Comparison of ENCODE assay signal across 8 mouse cellular contexts in genomic region chr5:86066551-86066929, GRCm38 (mm10). TPM values are rescaled to one million over a fixed set of nuclear protein-coding genes. Genes with fewer than 3 reads are reported as not detected.
A peak's percentile ranks its signal among the peaks of the same experiment; 100 is the strongest.
DNase-seq lines count a peak whose midpoint lies in the region; ATAC-seq and TF ChIP-seq lines count a peak whose summit lies in the region.

No protein-coding gene starts in this region.

- DNase-seq in MEL (ENCODE audit: low read depth, low spot score) = peak; percentile 92
- DNase-seq in cerebellum, adult 2 months = peak; percentile 77 to 83
- DNase-seq in forelimb bud, embryonic 11.5 days (ENCODE audit: low read depth, low spot score) = peak; percentile 91
- DNase-seq in layer of hippocampus, adult 9-10 months (ENCODE audit: low spot score) = peak; percentile 92
- DNase-seq in ovary, postnatal 10 days (ENCODE audit: low spot score) = peak; percentile 66
- peak; percentile 78 to 89 for DNase-seq in thymus, postnatal 10 days (ENCODE audit: low spot score in 2 of 2)

- peak overlapping the region; percentile 12; the same call in 1 of the 2 replicates for H3K27ac ChIP-seq in MEL (ENCODE audit: control insufficient read depth, low read depth, low read length)
- H3K27ac ChIP-seq in cerebellum, adult 2 months (ENCODE audit: insufficient read depth, low read length) = no peak overlapping the region
- H3K27ac ChIP-seq in lung, embryonic 16.5 days (ENCODE audit: low read length) = peak overlapping the region; percentile 16; the same call in 1 of the 2 replicates

- TF ChIP-seq POLR2A in MEL (IDR thresholded peaks at IDR 0.05; ENCODE audit: control insufficient read depth in 1 of 2, insufficient read depth in 1 of 2, low read depth in 1 of 2, low read length in 2 of 2, poor library complexity in 1 of 2) = no peak; a peak in 1 of 4 replicates
- no peak for TF ChIP-seq POLR2A in cerebellum, adult 2 months (IDR thresholded peaks at IDR 0.05; ENCODE audit: borderline replicate concordance, insufficient read depth, low read length)

- no peaks in the 10 kb centered on the region for H3K27me3 ChIP-seq in MEL (ENCODE audit: control insufficient read depth in 1 of 2, insufficient read depth in 2 of 2, low read length in 2 of 2)
- no peaks in the 10 kb centered on the region for H3K27me3 ChIP-seq in cerebellum, adult 2 months (ENCODE audit: control insufficient read depth, insufficient read depth, low read length)
- H3K27me3 ChIP-seq in lung, embryonic 16.5 days (ENCODE audit: control insufficient read depth, insufficient read depth, low read depth, low read length) = no peaks in the 10 kb centered on the region

- H3K9ac ChIP-seq in MEL (ENCODE audit: control insufficient read depth, low read depth, low read length, poor library complexity, severe bottlenecking) = peak overlapping the region; percentile 49
- peak overlapping the region; percentile 69 for H3K9ac ChIP-seq in lung, embryonic 16.5 days (ENCODE audit: low read length)

- peak; percentile 79 to 90 (median 90) for TF ChIP-seq CTCF in MEL (IDR thresholded peaks at IDR 0.05 in 2 of 3, conservative IDR thresholded peaks at IDR 0.05 in 1 of 3; ENCODE audit: control insufficient read depth in 1 of 3, insufficient read depth in 1 of 3, low read depth in 2 of 3, low read length in 3 of 3, poor library complexity in 1 of 3, severe bottlenecking in 1 of 3)
- TF ChIP-seq CTCF in cerebellum, adult 2 months (IDR thresholded peaks at IDR 0.05; ENCODE audit: borderline replicate concordance, insufficient read depth, low read depth, low read length) = peak; percentile 73

- H3K4me2 ChIP-seq in lung, embryonic 16.5 days (ENCODE audit: low read depth, low read length) = peak overlapping the region; percentile 79

- peaks cover 5 to 6% of the 10 kb centered on the region in 2 experiments for H3K4me1 ChIP-seq in MEL (ENCODE audit: control insufficient read depth in 1 of 2, insufficient read depth in 2 of 2, low read length in 2 of 2)
- no peaks in the 10 kb centered on the region for H3K4me1 ChIP-seq in cerebellum, adult 2 months (ENCODE audit: control insufficient read depth, insufficient read depth, low read length)
- H3K4me1 ChIP-seq in lung, embryonic 16.5 days (replicated peaks; ENCODE audit: control insufficient read depth, insufficient read depth, low read length) = peaks cover 8% of the 10 kb centered on the region; the same call in 1 of the 2 replicates

- H3K79me2 ChIP-seq in MEL (ENCODE audit: control insufficient read depth, insufficient read depth, low read length, poor library complexity) = peaks cover 10% of the 10 kb centered on the region

- peaks cover 0 to 23% of the 10 kb centered on the region in 2 experiments; a peak in 2 of 4 replicates for H3K36me3 ChIP-seq in MEL (ENCODE audit: control insufficient read depth in 1 of 2, insufficient read depth in 2 of 2, low read length in 2 of 2)
- no peaks in the 10 kb centered on the region for H3K36me3 ChIP-seq in lung, embryonic 16.5 days (ENCODE audit: control insufficient read depth, insufficient read depth, low read length)

- TF ChIP-seq RAD21 in MEL (IDR thresholded peaks at IDR 0.05; ENCODE audit: low read depth, low read length) = peak; percentile 80

- WGBS in cerebellum, adult 2 months = under 1% methylated on average over 17 of the region's 17 CpGs
- under 1% methylated on average over 17 of the region's 17 CpGs for WGBS in lung, embryonic 16.5 days

- peak overlapping the region; percentile 67 to 87 for H3K4me3 ChIP-seq in MEL (ENCODE audit: control insufficient read depth in 1 of 2, insufficient read depth in 1 of 2, low read depth in 2 of 2, low read length in 2 of 2)
- peak overlapping the region; percentile 58 for H3K4me3 ChIP-seq in cerebellum, adult 2 months (replicated peaks; ENCODE audit: insufficient read depth, low read depth, low read length)
- peak overlapping the region; percentile 85 for H3K4me3 ChIP-seq in lung, embryonic 16.5 days (ENCODE audit: low read length)

- H3K9me3 ChIP-seq in MEL (replicated peaks; ENCODE audit: insufficient read depth, low read length) = no peaks in the 10 kb centered on the region
- no peaks in the 10 kb centered on the region for H3K9me3 ChIP-seq in lung, embryonic 16.5 days (ENCODE audit: control insufficient read depth, low read length)

- no peak for TF ChIP-seq EP300 in MEL (IDR thresholded peaks at IDR 0.05; ENCODE audit: low read depth in 1 of 2, low read length in 2 of 2)

- ATAC-seq in hematopoietic stem cell, adult 5-6 weeks (replicated peaks in 1 of 2; ENCODE audit: insufficient read depth in 1 of 2, low FRiP score in 2 of 2, low TSS enrichment in 1 of 2, low read depth in 1 of 2, poor library complexity in 2 of 2, severe bottlenecking in 2 of 2) = peak; percentile 67
- ATAC-seq in lung, embryonic 16.5 days (ENCODE audit: low read depth) = peak; percentile 36

TF ChIP-seq in MEL, 35 proteins besides CTCF, POLR2A, EP300 and RAD21:
- TF ChIP-seq ZC3H11A (IDR thresholded peaks at IDR 0.05; ENCODE audit: low read depth, low read length) = peak; percentile 66
- TF ChIP-seq ETS1 (IDR thresholded peaks at IDR 0.05; ENCODE audit: low read depth, low read length) = no peak
- TF ChIP-seq SMC3 (IDR thresholded peaks at IDR 0.05; ENCODE audit: low read depth, low read length) = peak; percentile 89
- TF ChIP-seq ZNF384 (IDR thresholded peaks at IDR 0.05; ENCODE audit: low read depth, low read length) = no peak
- no peak for TF ChIP-seq NRF1 (IDR thresholded peaks at IDR 0.05; ENCODE audit: insufficient read depth, low read depth, low read length, poor library complexity, severe bottlenecking)
- TF ChIP-seq TBP (IDR thresholded peaks at IDR 0.05; ENCODE audit: low read depth, low read length) = peak; percentile 10; the same call in 1 of the 2 replicates
- TF ChIP-seq TCF12 (IDR thresholded peaks at IDR 0.05; ENCODE audit: low read depth, low read length) = no peak
- TF ChIP-seq MXI1 (IDR thresholded peaks at IDR 0.05; ENCODE audit: low read depth, low read length) = peak; percentile 55
- no peak for TF ChIP-seq MAFK (IDR thresholded peaks at IDR 0.05; ENCODE audit: borderline replicate concordance, low read depth, low read length)
- no peak for TF ChIP-seq BHLHE40 (IDR thresholded peaks at IDR 0.05; ENCODE audit: borderline replicate concordance, low read depth, low read length)
- 0 out of 2 replicates have a peak, but pooled peaks have one; percentile 13 for TF ChIP-seq MYC (IDR thresholded peaks at IDR 0.05; ENCODE audit: low read depth, low read length)
- TF ChIP-seq GATA1 (IDR thresholded peaks at IDR 0.05; ENCODE audit: low read depth, low read length) = peak; percentile 37; the same call in 1 of the 2 replicates

RNA-seq across cellular contexts. Expression of gene Cenpc1, which starts 1.2 kb away (rescaled TPM):
- total RNA-seq in MEL (2012; rRNA removed) = 9.6 and 11.6 TPM in 2 replicates
- 10 to 100 TPM in 1 of 2 experiments, not detected in 1; 12.6 TPM for polyA plus RNA-seq in MEL (2012; ENCODE audit: insufficient read depth in 1 of 2, insufficient read length in 2 of 2, low read depth in 1 of 2, low replicate concordance in 2 of 2, missing spikeins in 1 of 2)
- 16.2 and 17.2 TPM in 2 replicates for polyA plus RNA-seq in cerebellum, adult 2 months (2012; rRNA removed)
- 56.3 and 58.3 TPM in 2 replicates for total RNA-seq in hematopoietic stem cell, adult 5-6 weeks (2017)
- polyA plus RNA-seq in lung, embryonic 16.5 days (2015; fragmentation: Nextera tagmentation; extraction: Ambion mirVana) = 34.0 and 34.5 TPM in 2 replicates

RNA-seq across cellular contexts. Expression of gene Stap1, which starts 5.0 kb away (rescaled TPM):
- not detected in 2 replicates for total RNA-seq in MEL (2012; rRNA removed)
- polyA plus RNA-seq in MEL (2012; ENCODE audit: insufficient read depth in 1 of 2, insufficient read length in 2 of 2, low read depth in 1 of 2, low replicate concordance in 2 of 2, missing spikeins in 1 of 2) = under 1 TPM in 1 of 2 experiments, not detected in 1; 0.03 TPM
- 0.21 TPM in 1 of 2 replicates, not detected in the other for polyA plus RNA-seq in cerebellum, adult 2 months (2012; rRNA removed)
- total RNA-seq in hematopoietic stem cell, adult 5-6 weeks (2017) = 80.4 and 98.5 TPM in 2 replicates
- polyA plus RNA-seq in lung, embryonic 16.5 days (2015; fragmentation: Nextera tagmentation; extraction: Ambion mirVana) = 0.57 and 2.0 TPM in 2 replicates
